Mouse (Mus musculus) right cerebral cortex, postnatal 36 days (tissue): ENCODE results near the gene Fam210b.

ENCODE experiments used
- DNase-seq, 2 experiments: peaks; one replicate each; pipeline ENCODE4 v3.0.0; 2022; ENCODE audit warnings: low spot score in 2 of 2, mixed read lengths in 1 of 2

The Fam210b gene

DNA sequence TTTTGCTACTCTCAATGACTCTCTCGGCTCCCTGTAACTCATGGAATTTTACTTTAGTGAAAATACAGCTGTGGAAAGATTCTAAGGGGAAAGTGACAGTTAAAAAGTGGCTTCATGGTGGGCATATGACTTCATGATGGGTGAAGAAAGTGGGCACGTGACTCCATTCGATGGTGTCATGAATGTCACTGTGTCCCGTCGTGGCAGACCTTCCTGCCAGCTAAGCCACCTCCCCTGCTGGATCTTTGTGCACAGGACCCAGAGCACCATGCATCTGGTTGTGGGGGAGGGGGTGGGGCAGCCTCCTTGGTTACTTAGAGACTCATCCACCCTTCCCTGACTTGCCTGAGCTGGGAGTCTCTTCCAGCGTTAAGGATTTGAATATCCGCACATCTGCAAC, 58.9 kb downstream of the Fam210b start:
- DNase-seq, result no peak

DNA sequence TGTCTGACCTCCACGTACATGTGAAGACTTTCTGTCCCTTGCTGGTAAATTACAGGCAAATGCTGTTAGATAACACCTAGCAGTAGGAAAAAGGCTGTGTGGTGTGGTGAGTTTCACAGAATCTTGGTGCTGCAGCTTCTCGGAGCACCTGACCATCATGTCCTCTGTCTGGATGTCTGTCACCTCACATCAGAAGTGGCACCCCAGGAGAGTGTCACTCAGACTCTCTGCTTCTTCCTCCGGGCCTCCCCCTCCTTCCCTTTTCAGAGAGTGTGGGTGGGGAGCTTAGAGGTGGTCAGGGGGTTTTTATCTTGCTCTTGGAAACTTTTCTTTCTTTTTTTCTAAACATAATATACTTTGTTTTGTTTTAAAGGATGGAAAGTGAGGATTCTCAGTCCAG, 59.6 kb downstream of the Fam210b start:
- DNase-seq, result no peak
